27 mouse cellular contexts compared by ENCODE assay signal in the genomic region with DNA sequence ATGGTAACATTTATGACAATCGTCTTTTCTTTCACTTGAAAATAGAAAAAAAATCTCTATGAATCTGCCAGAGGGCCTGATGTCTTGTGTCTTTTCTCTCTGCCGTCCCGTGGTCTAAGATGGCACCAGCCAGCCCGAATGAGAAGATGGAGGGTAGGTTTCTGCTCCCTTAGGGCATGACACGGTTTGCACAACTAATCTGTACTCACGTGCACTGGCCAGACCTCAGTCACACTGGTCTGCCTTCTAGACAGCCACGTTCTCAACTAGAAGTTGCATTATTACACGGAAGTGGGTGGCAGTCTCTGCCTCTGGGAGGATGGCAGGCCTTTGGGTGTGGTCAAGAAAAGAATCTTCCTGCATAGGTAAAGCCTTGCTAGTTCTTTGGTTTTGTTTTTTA. TPM values are rescaled to one million over a fixed set of nuclear protein-coding genes. Genes with fewer than 3 reads are reported as not detected.
DNase-seq lines count a peak whose midpoint lies in the region; ATAC-seq and TF ChIP-seq lines count a peak whose summit lies in the region.
"Had no signal": no experiment of that assay in that cellular context is flagged by ENCODE, and none has a peak within 500 bp of the region (broad histone marks: within the 10 kb centered on the region; RNA-seq: fewer than 3 reads in every experiment).

No protein-coding gene starts in this region.

- no peak overlapping the region for H3K4me2 ChIP-seq in heart, embryonic 12.5 days
- no peak overlapping the region for H3K4me2 ChIP-seq in CH12.LX (ENCODE audit: insufficient read depth, low read depth, poor library complexity, severe bottlenecking)

- H3K9ac ChIP-seq in heart, embryonic 12.5 days, result no peak overlapping the region
- no peak overlapping the region for H3K9ac ChIP-seq in CH12.LX (ENCODE audit: insufficient read depth, low read depth)

- no peak for TF ChIP-seq POLR2A in CH12.LX (IDR thresholded peaks at IDR 0.05; ENCODE audit: low read depth, low read length)

- H3K36me3 ChIP-seq in heart, embryonic 12.5 days, result no peaks in the 10 kb centered on the region
- H3K36me3 ChIP-seq in heart, embryonic 10.5 days, result no peaks in the 10 kb centered on the region
- no peaks in the 10 kb centered on the region for H3K36me3 ChIP-seq in CH12.LX (replicated peaks in 1 of 2; ENCODE audit: control insufficient read depth in 1 of 2, insufficient read depth in 1 of 2, low read length in 1 of 2)
- H3K36me3 ChIP-seq: G1E had no signal

- in situ Hi-C loops in CH12.LX (cut with MboI; ENCODE audit: low pct_ligation_motif_present, low pct_unique_long_range_greater_than_20kb, low sequenced_read_pairs), result no loop called here

- no peaks in the 10 kb centered on the region for H3K79me2 ChIP-seq in CH12.LX (replicated peaks; ENCODE audit: control insufficient read depth, extremely low read depth, insufficient read depth, poor library complexity, severe bottlenecking)

- TF ChIP-seq RAD21 in CH12.LX (IDR thresholded peaks at IDR 0.05; ENCODE audit: low read depth, low read length), result no peak

- DNase-seq in heart, adult 11 months, result peak; percentile 75
- DNase-seq in heart, embryonic 10.5 days (ENCODE audit: low spot score), result peak; percentile 47
- DNase-seq in heart, adult 8-10 months (ENCODE audit: low spot score), result no peak
- no peak for DNase-seq in CH12.LX (ENCODE audit: extremely low read depth)
- no peak for DNase-seq in adrenal gland, adult (ENCODE audit: inconsistent age in 2 of 2, low spot score in 1 of 2)
- DNase-seq: adrenal gland, adult 2 months; adrenal gland, adult 8-10 months; adrenal gland, postnatal 10 days; adrenal gland, postnatal 14 days; adrenal gland, postnatal 25 days; adrenal gland, postnatal 36 days; B cell, adult 2 months; cerebellum, adult 11 months; cerebellum, adult 11-12 months; cerebellum, adult 18-20 months; cerebellum, adult 2 months; cerebellum, adult 8-10 months had no signal

- H3K4me3 ChIP-seq in heart, embryonic 12.5 days, result no peak overlapping the region
- no peak overlapping the region for H3K4me3 ChIP-seq in heart, embryonic 10.5 days
- no peak overlapping the region for H3K4me3 ChIP-seq in CH12.LX (replicated peaks in 1 of 3; ENCODE audit: low read depth in 2 of 3, low read length in 2 of 3, poor library complexity in 1 of 3)

- dilution Hi-C loops in CH12.LX (cut with MboI; ENCODE audit: extremely low pct_ligation_motif_present, extremely low pct_unique_long_range_greater_than_20kb, low sequenced_read_pairs), result no loop called here

- no peaks in the 10 kb centered on the region for H3K27me3 ChIP-seq in heart, embryonic 12.5 days (replicated peaks)
- H3K27me3 ChIP-seq in heart, embryonic 10.5 days (ENCODE audit: insufficient read depth, poor library complexity, severe bottlenecking), result no peaks in the 10 kb centered on the region
- H3K27me3 ChIP-seq in CH12.LX (replicated peaks), result no peaks in the 10 kb centered on the region
- H3K27me3 ChIP-seq: Patski had no signal

- no peak for TF ChIP-seq EP300 in CH12.LX (IDR thresholded peaks at IDR 0.05; ENCODE audit: low read length)

- no peak for TF ChIP-seq CTCF in CH12.LX (conservative IDR thresholded peaks at IDR 0.05 in 1 of 2, IDR thresholded peaks at IDR 0.05 in 1 of 2; ENCODE audit: low read depth in 2 of 2, low read length in 2 of 2)

- no peaks in the 10 kb centered on the region for H3K4me1 ChIP-seq in heart, embryonic 12.5 days (replicated peaks)
- H3K4me1 ChIP-seq in heart, embryonic 10.5 days, result no peaks in the 10 kb centered on the region; the same call in 1 of the 2 replicates
- peaks cover 8 to 12% of the 10 kb centered on the region in 2 experiments; a peak in 3 of 4 replicates for H3K4me1 ChIP-seq in CH12.LX (ENCODE audit: control insufficient read depth in 1 of 2, insufficient read depth in 2 of 2)

- ATAC-seq in heart, embryonic 12.5 days (ENCODE audit: insufficient number of reproducible peaks, low FRiP score), result no peak
- ATAC-seq: activated CD4-positive, CD25-positive, alpha-beta regulatory T cell, adult 4 months; CD4-positive, CD25-positive, alpha-beta regulatory T cell, adult 4 months; Patski had no signal

- 77% methylated on average over 8 of the region's 8 CpGs for WGBS in heart, embryonic 12.5 days
- WGBS in heart, embryonic 10.5 days, result 84% methylated on average over 8 of the region's 8 CpGs

- H3K9me3 ChIP-seq in heart, embryonic 12.5 days (replicated peaks), result no peaks in the 10 kb centered on the region
- no peaks in the 10 kb centered on the region for H3K9me3 ChIP-seq in heart, embryonic 10.5 days
- no peaks in the 10 kb centered on the region for H3K9me3 ChIP-seq in CH12.LX (replicated peaks; ENCODE audit: low read length)
- H3K9me3 ChIP-seq: G1E had no signal

- H3K27ac ChIP-seq in heart, embryonic 12.5 days (ENCODE audit: poor library complexity, severe bottlenecking), result no peak overlapping the region
- no peak overlapping the region for H3K27ac ChIP-seq in heart, embryonic 10.5 days
- no peak overlapping the region; the same call in 1 of the 2 replicates for H3K27ac ChIP-seq in CH12.LX (ENCODE audit: insufficient read depth, low read depth)

TF ChIP-seq in CH12.LX, 34 proteins besides CTCF, POLR2A, EP300 and RAD21:
- TF ChIP-seq ZMIZ1 (IDR thresholded peaks at IDR 0.05; ENCODE audit: low read depth, low read length), result no peak
- no peak for TF ChIP-seq TBP (conservative IDR thresholded peaks at IDR 0.05; ENCODE audit: low read depth, low read length)
- TF ChIP-seq RCOR1 (conservative IDR thresholded peaks at IDR 0.05; ENCODE audit: low read depth, low read length), result no peak
- peak; percentile 70 for TF ChIP-seq BHLHE40 (IDR thresholded peaks at IDR 0.05; ENCODE audit: low read depth, low read length)
- TF ChIP-seq NRF1 (IDR thresholded peaks at IDR 0.05; ENCODE audit: low read depth, low read length), result no peak
- TF ChIP-seq KAT2A (IDR thresholded peaks at IDR 0.05; ENCODE audit: insufficient replicate concordance, low read length), result no peak

RNA-seq across cellular contexts. Expression of a gene that starts 24.7 kb away (rescaled TPM):
- not detected in 2 replicates for polyA plus RNA-seq in heart, embryonic 12.5 days (2016; fragmentation: Nextera tagmentation; extraction: Ambion mirVana)
- polyA plus RNA-seq in heart, embryonic 10.5 days (2016; fragmentation: Nextera tagmentation; extraction: Ambion mirVana), result not detected in 2 replicates
- total RNA-seq in heart, adult 8-10 months (2022), result not detected
- total RNA-seq in CH12.LX (2012; rRNA removed) (not detected in 2 replicates), CH12.LX (2014; rRNA removed) (not detected in 2 replicates)
- not detected in 2 replicates for polyA plus RNA-seq in CH12.LX (2012; ENCODE audit: insufficient read length, low read depth)
- total RNA-seq: MEL had no signal
- polyA plus RNA-seq: activated CD4-positive, CD25-positive, alpha-beta regulatory T cell, adult 4 months; brain, embryonic 14.5 days; C2C12; CD4-positive, CD25-positive, alpha-beta regulatory T cell, adult 4 months; G1E; Patski had no signal

RNA-seq across cellular contexts. Expression of a gene that starts 34.4 kb away (rescaled TPM):
- not detected in 2 replicates for polyA plus RNA-seq in heart, embryonic 12.5 days (2016; fragmentation: Nextera tagmentation; extraction: Ambion mirVana)
- not detected in 2 replicates for polyA plus RNA-seq in heart, embryonic 10.5 days (2016; fragmentation: Nextera tagmentation; extraction: Ambion mirVana)
- under 1 TPM in 1 of 4 experiments, not detected in 3; 0.19 TPM for total RNA-seq in heart, adult 8-10 months (2022)
- not detected in 2 replicates for total RNA-seq in CH12.LX (2012; rRNA removed)
- total RNA-seq in CH12.LX (2014; rRNA removed), result not detected in 2 replicates
- not detected in 2 replicates for polyA plus RNA-seq in CH12.LX (2012; ENCODE audit: insufficient read length, low read depth)
- total RNA-seq: adrenal gland, adult 18-20 months; adrenal gland, postnatal 25 days; ES-E14; G1E; MEL had no signal
- polyA plus RNA-seq: activated CD4-positive, CD25-positive, alpha-beta regulatory T cell, adult 4 months; brain, embryonic 14.5 days; C2C12; CD4-positive, CD25-positive, alpha-beta regulatory T cell, adult 4 months; cerebellum, adult 2 months; G1E; Patski had no signal

RNA-seq across cellular contexts. Expression of a gene that starts 56.8 kb away (rescaled TPM):
- polyA plus RNA-seq in heart, embryonic 12.5 days (2016; fragmentation: Nextera tagmentation; extraction: Ambion mirVana), result not detected in 2 replicates
- polyA plus RNA-seq in heart, embryonic 10.5 days (2016; fragmentation: Nextera tagmentation; extraction: Ambion mirVana), result not detected in 2 replicates
- total RNA-seq in heart, adult 8-10 months (2022), result not detected
- total RNA-seq in CH12.LX (2012; rRNA removed), result not detected in 2 replicates
- total RNA-seq in CH12.LX (2014; rRNA removed), result not detected in 2 replicates
- not detected in 2 replicates for polyA plus RNA-seq in CH12.LX (2012; ENCODE audit: insufficient read length, low read depth)
- total RNA-seq: adrenal gland, adult 8-10 months; adrenal gland, postnatal 25 days; adrenal gland, postnatal 36 days; ES-E14; MEL had no signal
- polyA plus RNA-seq: activated CD4-positive, CD25-positive, alpha-beta regulatory T cell, adult 4 months; adrenal gland, adult 2 months; brain, embryonic 14.5 days; C2C12; CD4-positive, CD25-positive, alpha-beta regulatory T cell, adult 4 months; cerebellum, adult 2 months; Patski had no signal

Comparison
In these comparisons a context has a peak if more than half of its experiments do, and no peak if none do; other contexts are left out.
1. DNase-seq: peak in heart, adult 11 months (single experiment) and heart, embryonic 10.5 days (single experiment); none in heart, adult 8-10 months (single experiment), CH12.LX (single experiment) and adrenal gland, adult (0 of 2).